Mouse (Mus musculus) cortical plate, adult 2 months (tissue): ENCODE results near the gene Ncaph2.

Experiments used
- CTCF ChIP-seq: fragments of 200-500 bp; IDR thresholded peaks from 2 replicates; pipeline ENCODE4 v1.5.1; 2011; ENCODE audit warnings: mild to moderate bottlenecking, control low read depth, low read length; ENCODE audit not compliant: insufficient read depth; ENCODE audit errors: extremely low read depth
- POLR2A ChIP-seq: fragments of 200-500 bp; IDR thresholded peaks from 2 replicates; pipeline ENCODE4 v1.6.1; 2011; ENCODE audit warnings: mild to moderate bottlenecking, low read length, control low read depth; ENCODE audit not compliant: insufficient read depth; ENCODE audit errors: extremely low read depth

DNA sequence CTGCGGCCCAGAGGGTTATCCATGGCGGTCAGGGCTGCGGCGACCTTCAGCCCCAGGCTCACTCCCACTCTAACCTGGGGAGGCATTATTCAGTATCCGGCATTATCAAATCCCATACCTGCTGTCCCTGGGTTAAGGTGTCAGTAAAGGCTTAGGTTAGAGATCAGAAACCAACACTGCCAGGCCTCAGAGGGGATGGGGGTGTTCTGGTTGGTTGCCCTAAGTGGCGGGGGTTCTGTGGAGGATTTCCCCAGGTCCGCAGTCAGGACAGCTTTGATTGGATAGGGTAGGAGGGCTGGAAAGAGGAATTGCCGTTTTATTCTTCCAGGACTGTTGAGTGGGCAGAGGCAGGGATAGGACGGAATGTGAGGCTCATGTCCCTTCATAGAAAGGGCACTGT lies 18.8 kb downstream of the Ncaph2 start:
- TF ChIP-seq CTCF (no peak), POLR2A (no peak)
